Mouse (Mus musculus) erythroblast, embryonic 14.5 days (primary cell): Measurements from ENCODE around the gene Gfi1b.

Experiments
- GATA1 ChIP-seq: IDR thresholded peaks from 2 replicates; pipeline ENCODE4 v1.6.1; 2012; ENCODE audit warnings: low read length, inconsistent platforms, mixed read lengths
- TAL1 ChIP-seq: IDR thresholded peaks from 3 replicates; pipeline ENCODE4 v1.6.1; 2012; ENCODE audit warnings: low read length, inconsistent platforms, mixed read lengths

DNA sequence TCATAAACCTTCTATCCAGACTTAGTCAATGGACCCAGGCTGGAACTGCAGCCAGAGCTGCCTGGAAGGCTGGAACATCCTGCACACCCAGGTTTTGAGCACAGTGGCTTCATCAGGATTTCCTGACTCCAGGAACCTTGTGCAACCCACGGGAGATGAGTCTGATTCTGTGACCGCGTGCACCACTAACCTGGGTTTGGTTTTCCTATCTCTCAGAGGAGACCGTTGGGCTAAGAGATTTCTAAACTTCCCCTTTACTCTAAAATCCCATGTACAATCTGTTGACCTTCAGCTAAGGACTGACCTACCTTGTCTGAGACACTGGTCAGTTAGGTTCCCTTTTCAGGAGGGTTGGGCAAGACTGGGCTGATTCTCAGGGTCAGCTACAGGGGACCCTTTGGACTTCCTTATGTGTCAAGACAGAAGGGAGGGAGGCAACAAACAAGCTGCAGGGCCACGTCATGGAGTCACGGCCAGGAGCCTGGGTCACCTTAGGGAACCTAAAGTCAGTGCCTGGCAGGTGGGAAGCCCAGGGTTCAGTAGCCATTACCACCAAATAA, 2.9 kb downstream of the Gfi1b start:
- TF ChIP-seq GATA1 (no peak), TAL1 (no peak)
